Mouse (Mus musculus) ES-CJ7 (cell line): ENCODE measurements at regions not wholly inside any gene's neighbourhood (a gene's known extent, or its start where the extent isn't known, plus 50 kb on each side); places are given as distances from the start of the nearest gene placed in this dataset.

Experiments
- DNase-seq: peaks from one replicate; pipeline ENCODE4 v3.0.0; 2011; ENCODE audit warnings: low read depth, low spot score

DNA sequence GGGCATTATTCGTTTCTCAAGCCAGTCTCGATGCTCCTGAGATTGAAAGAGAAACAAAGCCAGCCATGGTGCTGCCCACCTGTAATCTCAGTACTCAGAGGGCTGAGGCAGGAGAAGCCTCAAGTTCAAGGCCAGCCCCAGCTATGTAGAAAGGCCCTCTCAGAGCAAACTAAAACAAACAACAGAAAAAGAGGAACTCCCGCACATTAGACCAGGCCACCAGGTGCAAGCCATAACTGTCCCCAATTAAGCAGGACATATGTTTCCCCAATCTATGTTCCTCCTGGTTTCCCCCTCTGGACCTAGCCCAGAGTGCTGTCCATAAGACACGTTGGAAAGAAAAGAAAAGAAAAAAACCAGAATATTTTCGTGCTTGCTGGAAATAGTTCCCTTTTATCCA is 142.5 kb downstream of the Cdc5l start:
- no peak for DNase-seq

DNA sequence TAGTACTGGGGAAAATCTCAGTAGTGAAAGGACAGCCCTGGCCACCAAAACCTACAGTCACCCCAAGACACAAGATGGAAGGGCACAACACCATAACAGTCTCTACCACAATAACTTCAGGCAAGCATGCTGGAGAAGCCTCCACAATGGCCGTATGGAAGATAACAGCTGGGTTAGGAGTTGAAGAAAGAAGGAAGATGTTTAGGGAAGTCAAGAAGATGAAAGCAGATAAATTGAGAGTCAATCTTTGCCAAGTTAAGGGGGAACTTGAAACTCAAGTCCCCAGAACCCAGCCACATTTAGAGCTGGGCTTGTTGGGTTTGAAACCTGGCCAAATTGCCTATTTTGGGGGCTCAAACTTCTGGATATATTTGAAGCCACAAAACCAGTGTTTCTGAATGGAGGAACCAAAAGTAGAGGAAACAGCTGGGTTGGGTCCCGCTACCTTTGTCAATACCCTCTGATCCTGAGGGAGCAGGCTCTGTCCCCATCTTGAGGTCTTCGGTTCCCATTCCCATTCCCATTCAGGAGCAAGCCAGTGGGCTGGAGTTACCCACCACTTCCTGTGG is 147.8 kb downstream of the Cdc5l start:
- DNase-seq: no peak

DNA sequence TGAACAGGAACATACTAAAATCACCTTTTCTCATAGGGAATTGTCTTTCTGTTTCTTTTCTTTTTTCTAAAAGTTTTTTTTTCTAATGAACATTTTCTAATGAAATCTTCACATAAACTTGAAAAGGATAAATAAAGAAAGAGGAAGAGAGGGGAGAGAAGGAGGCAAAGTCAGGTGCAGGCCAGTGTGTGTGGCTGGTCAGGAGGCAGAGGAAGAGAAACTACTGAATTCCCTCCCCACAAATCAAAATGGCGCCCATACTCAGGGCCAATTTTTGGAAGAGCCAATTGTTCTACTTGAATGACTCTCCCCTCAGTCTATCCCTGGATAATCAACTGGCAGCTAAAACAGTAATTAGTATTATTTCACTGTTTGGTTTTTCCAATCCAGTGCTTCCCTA is 152.0 kb downstream of the Cdc5l start:
- DNase-seq: no peak

DNA sequence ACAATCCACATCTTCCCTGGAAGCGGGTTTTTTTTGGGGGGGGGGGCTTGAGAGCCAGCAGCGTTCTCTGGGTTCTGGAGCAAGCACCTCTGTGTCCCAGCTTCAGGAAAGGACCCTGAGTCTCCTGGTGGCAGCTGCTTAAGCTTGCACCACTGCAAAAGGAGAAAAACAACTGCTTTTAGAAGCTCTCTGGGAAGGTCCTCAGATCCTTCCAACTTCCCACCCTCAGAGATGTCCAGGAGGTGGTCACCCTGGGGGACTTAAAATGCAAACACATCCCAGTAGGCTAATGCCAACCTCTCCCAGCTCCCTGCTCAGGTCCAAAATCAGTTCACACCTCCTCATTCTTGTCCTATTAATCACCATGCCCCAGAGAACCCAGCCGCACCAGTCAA is 153.7 kb downstream of the Cdc5l start:
- DNase-seq: no peak

DNA sequence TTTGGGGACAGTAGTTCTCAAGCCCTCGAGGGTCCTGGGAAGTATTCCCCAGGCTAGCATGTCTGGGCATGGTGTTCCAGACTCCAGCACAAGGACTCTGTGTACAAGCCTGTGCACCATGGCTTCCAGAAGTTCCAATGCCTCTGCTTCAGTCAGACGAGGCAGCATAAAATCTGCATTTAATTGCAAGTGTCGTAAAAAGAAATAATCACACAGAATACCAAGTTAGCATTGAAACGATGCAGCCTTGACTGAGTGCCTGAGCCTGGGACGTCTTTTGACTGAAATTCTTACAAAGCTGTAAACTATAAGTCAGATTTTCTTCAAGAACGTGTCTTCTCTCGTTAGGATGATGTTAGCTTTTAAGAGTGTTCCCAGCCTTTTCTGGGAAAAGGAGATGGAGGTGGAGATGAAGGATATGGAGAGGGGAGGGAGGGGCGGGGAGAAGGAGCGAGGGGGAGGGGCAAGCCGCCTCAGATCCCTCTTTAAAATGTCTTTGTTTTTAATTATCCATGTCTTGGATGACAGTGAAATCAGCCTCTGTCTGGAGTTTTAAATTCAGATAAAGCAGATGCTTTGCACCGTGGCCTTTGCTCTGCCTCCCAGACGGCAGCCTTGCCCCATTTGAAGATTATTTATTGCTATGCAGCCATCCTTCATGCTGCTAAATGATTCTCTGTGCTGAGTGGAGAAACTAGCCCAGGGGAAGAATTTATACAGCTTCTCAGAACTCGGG is 154.3 kb downstream of the Cdc5l start:
- DNase-seq: no peak

DNA sequence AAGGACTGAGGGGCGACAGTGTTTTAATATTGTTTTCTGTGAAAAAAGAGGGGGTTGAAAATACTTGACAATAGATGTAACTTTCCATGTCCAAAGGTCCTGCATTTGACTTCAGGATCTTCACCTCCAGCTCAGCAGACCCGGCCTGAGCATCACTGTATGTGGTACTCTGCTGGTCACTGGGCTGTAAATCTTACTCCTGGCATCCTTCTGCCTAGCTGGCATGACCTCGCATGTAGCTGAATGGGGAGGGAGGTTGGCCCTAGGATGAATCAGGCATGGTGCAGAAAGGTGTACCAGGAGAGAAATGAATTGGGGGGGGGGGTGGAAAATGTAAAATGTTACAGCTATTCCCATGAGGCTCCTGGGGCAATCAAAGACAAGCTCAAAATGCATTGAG is 156.0 kb downstream of the Cdc5l start:
- DNase-seq: no peak

DNA sequence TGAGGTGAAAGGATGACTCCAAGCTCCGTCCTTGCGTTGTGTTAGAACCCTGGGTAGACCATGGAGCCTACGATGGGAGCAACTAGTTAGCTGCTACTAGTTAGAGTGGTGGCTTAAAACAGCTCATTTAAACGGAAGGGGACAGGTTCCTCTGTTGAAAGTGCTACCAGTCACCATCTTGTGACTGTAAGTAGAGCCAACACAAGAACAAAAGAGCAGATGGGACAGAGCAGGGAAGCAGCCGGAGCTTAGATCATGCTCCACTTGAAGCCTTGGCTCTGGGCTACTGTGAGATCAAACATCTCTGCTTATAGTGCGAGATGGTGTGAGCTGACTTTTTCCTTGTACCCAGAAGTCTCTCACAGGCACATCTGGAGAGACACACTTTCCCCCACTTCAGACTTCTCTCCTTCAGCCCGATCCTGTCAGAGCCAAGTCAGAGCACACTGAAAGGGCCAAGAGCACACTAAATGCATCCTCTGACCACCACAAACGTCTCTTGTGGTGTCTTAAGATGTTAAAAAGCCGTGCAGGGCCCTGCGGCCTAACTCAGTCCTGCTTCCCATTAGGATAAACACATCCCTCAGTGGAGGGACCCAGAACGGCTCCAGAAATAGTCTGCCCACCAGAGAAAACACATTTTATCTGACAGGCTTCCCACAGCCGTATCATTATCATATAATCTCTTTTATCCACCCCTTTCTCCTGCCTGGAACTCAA is 156.7 kb downstream of the Cdc5l start:
- no peak for DNase-seq

DNA sequence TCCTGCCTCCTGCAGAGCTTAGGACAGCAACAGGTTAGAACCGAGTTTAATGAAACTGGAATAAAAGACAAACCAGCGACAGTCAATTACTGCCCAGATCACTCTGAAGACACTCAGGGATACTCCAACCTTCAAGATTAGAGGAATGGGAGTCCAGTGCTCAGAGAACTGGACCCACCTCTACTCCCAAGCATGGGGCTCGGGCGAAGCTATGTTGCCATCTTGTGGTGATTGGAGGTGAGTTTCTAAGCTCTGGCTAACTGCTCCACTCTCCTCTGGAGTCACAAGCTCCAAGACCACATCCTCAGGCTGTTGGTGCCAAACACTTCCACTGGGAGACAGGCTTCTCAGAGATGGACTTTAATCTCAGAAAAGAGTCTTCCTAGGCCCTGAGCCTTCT is 158.6 kb downstream of the Cdc5l start:
- peak; percentile 16 for DNase-seq

DNA sequence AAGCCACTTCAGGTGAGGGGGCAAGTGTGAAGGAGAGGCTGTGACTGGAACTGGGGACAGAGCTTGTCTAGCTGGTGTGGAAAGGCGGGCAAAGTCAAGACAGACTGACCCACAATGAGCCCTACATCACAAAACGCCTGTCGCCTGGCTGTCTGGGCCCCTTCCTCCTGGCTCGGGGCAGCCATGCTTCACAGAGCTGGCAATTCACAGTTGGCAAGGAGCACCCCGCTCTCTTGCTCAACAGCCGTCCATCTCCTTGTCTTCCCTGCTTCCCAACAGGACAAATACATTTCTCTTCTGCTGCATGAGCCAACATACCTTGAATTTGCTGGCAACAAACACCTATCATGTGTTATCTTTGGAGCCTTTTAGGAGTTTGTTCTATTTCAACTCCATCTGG is 166.8 kb downstream of the Cdc5l start:
- DNase-seq: no peak

DNA sequence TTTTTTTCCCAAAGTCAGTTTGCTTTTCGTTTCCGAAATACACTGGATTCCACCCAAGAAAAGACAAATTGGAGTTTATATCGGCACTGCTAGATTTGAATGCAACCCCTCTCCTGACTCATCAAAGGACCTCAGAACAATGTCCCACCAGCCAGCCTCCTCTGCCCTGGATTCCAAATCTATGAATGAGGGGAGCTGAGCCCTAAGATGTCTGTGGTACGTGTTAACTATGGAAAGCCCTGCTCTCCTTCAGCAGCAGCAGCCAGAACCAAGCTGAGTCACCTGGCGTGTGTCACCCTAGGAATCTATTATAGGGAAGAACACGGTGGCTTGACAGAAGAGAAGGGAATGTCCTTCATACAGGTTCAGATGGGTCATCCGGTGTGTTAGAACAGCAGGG is 167.9 kb downstream of the Cdc5l start:
- no peak for DNase-seq

DNA sequence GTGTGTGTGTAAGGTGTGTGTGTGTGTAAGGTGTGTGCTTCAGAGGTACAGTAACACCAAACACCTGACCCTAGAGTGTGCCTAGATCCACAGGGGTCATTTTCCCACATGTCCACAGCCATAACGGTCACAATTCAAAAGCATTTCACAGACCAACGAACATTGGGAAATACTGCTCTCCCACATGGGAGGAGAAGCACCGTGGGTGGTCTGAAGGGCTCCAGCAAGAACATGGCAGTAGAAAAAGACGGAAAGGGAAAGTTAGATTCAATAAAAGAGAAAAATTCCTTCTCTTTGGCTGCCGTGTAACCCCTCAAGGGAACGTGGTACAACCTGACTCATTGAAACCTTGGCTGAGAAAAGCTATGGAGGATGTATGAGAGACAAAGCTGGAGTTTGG is 169.1 kb downstream of the Cdc5l start:
- no peak for DNase-seq

DNA sequence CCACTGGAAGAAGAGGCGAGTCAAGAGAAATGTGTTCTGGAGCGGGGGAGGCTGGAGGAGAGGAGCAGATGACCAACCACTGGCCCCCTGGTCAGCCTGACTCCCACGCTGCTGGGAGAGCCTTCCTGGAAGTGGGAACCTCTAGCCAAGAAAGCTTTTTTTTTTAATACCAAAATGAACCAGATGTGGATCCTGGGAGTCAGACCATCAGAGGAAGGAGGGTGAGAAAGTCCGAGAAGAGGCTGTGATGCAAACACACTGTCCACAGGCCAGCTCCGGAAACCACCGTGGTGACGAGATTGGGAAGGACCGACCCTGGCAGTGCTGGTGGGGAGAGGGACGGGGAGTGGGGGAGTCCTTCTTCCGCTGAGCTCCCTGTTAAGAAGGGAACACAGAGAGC is 173.1 kb downstream of the Cdc5l start:
- DNase-seq: no peak

DNA sequence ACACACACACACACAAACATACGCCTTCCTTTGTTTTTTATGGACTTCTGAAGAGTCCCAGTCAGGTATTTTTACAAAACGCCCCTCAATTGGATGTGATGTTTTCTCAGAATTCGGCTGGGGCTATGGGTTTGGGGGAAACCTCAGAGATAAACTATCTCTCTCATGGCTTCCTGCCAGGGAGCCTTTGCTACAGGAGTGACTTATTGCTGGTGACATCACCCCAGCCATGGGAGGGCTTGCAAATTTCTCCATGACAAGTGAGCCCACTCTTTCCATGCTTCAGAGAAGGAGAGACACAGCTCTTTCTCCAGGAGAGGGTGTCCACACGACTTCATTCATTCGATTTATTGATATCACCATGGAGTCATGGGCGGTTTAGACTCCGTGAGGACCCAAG is 175.5 kb downstream of the Cdc5l start:
- DNase-seq: no peak

DNA sequence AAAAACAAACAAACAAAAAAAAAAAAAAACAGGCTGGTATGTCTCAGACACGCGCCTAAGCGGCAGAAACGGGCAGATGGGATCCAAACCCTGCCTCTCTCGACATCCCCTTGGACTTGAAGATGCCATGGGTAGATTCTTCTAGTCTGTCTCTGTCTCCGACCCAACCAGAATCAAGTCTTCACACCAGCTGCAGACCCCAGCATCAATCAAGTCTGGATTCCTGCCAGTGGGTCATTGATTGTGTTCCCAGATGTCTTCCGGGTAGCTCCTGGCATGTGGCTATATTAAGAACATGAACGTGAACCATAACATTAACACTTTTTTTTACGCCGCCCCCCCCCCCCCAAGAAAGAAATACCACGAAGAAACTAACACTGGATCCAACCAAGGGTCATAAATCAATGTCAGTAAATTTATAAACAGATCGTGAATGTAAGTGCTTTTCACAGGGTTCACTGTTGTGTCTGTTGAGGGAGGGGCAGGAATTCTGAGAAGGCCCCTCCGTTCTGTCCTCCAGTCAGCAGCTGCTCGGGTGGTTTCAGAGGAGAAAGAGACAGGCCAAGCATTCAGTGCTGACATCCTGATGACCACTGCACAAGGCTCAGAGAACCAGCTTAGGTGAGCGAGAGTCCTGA is 180.8 kb downstream of the Cdc5l start:
- DNase-seq: no peak

DNA sequence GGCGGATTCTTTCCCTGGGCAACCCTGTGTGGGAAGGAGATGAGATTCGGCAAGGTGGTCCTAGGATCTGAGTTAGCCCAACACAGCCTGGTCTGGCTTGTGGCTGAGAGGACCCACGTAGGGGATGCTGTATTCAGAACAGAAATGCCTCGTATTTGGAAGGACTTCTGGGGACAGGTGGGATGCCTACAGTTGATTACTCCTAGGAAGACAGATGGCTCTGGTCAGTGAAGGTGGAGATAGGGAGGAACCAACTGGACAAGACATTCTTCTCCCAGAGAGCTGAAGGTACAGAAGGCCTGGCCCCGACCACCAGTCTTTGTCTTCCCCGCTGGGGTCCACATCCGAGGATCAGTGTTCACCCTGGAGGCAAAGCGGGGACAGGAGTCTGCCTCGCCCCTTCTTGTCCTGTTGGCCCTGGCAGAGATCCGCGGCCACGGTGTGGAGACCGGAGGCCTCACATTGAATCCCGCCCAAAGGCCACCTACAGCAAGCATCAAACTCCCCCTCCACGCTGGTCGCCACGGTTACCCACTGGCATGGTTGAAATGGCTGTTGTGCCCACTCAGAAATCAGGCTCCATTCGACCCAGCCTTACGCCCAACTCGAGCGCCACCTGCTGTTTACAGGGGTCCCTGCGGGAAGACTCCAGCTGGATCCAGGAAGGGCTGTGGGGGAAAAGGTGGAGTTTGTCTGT is 182.4 kb downstream of the Cdc5l start:
- DNase-seq: peak; percentile 59

DNA sequence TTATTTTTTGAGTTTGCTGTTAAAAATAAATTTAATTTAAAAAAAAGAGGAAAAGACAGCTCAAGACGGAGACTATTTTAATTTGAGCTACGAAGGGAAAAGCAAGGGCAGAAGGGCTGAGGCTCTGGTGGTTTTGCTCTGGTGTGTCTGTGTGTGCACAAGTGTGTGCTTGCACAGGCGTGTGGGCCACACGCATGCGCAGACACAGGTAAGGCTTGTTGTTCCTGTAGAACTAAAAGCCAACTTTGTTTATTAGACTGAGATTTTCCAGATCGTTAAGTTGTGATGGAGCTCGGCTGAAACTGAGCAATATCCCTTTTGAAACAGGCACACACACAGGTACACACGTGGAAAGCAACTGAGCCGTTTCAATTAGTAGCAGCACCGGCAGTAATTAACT is 183.1 kb downstream of the Cdc5l start:
- DNase-seq: no peak

DNA sequence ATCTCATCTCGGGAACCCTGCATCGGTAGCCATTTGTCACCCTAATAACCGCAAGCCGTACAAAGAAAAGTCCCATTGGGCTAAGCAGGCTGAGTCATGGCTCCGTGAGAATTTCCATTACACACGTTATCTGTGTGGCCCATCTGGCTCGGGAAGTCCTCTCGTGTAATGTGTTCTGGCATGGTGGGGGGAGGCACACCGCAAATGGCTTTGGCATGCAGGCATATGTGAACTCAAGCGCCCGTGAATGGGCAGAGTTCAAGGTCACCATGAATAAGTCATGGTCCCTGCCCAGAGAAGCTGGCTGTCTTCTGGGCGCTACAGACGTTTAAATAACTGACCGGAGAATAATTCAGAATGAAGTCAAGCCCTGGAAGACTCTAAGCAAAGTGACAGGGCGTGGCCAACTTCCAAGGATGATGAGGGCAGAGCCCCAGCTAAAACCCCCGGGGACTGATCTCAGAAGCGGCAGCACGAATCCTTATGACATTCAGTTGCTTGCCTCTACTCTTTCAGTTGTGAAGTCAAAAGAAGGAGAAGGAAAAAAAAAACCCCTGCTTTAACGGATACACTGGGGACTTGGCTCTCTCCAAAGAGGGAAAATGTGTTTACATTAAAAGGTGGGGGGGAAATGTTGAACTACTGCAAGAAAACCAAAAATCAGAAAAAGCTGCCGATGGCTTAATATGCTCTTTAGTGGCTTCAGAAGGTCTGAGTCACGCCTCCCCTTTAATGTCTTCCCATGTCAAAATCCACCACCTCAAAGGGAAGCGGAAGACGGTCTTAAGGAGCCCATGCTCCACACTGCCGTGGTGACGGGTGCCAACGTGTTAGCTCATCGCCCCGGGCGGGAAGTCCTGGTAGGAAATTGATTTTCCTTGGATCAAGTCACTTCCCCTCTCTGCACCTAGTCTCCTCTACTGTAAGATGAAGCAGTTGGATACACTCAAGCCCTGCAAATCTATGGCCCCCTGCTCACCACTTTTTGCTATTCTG is 186.1 kb downstream of the Cdc5l start:
- DNase-seq: no peak

DNA sequence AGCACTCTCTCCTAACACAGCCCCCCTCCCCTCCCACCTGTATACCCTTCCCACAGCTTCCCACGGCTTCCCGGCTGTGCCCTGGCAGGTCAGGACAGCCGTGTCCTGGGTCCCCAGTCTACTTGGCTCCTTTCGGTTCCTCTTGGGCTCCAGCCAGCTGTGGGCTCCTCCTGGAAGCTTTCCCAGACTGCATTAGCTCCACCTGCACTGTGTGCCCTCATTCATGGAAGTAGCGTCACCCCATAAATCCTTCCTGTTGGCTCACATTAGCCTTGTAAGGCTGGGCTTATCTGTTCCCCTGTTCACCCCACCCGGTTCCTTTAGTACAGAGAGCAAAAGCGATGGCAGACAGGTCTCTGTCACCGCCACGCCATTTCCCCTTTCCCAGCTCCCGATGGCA is 188.7 kb downstream of the Cdc5l start:
- DNase-seq: no peak

DNA sequence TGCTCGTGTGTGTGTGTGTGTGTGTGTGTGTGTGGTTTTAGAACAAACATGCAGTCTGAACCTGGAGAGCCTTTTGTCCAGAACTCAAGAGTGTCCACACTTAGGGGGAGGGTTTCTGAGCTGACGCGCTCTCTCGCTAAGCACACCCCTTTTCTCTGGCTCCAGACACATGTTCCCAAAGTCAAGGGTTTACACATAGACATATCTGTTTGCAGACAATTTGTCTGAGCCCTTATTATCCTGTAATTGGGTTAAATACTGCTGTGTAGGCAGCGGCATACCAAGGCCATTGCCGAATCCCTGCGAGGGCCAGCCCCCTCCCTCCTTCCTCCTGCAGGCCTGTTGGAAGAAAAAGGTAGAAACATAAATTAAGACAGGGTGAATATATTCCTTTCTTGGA is 190.4 kb downstream of the Cdc5l start:
- DNase-seq: no peak

DNA sequence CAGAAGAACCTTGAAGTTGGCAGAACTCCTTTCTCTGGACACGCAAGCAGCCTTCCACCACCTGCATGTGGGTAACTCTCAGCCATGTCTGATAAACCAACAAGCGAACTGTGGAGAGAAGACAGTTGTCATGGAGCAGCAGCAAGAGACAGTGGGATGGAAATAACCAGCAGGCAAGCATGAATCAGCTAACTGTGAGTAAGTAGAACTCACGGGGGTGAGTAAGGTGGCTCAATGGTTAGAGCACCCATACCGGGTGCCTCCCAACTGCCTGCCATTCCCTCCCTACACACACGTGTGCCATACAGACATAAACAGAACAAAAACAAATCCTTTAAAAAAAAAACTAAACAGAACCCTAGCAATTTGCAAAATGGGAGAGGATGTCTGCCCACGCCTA is 191.5 kb downstream of the Cdc5l start:
- no peak for DNase-seq
